Mouse (Mus musculus): ENCODE measurements around the gene Ssr4. TPM values are rescaled to one million over a fixed set of nuclear protein-coding genes. Genes with fewer than 3 reads are reported as not detected.
"Not testable (repeated sequence)": the region's sequence is repeated elsewhere in the genome, so short reads cannot be mapped to it uniquely, and the experiment has no call there.

Gene Ssr4
- polyA plus RNA-seq (2015; fragmentation: Nextera tagmentation; extraction: Ambion mirVana) = 158 and 163 TPM in 2 replicates

DNA sequence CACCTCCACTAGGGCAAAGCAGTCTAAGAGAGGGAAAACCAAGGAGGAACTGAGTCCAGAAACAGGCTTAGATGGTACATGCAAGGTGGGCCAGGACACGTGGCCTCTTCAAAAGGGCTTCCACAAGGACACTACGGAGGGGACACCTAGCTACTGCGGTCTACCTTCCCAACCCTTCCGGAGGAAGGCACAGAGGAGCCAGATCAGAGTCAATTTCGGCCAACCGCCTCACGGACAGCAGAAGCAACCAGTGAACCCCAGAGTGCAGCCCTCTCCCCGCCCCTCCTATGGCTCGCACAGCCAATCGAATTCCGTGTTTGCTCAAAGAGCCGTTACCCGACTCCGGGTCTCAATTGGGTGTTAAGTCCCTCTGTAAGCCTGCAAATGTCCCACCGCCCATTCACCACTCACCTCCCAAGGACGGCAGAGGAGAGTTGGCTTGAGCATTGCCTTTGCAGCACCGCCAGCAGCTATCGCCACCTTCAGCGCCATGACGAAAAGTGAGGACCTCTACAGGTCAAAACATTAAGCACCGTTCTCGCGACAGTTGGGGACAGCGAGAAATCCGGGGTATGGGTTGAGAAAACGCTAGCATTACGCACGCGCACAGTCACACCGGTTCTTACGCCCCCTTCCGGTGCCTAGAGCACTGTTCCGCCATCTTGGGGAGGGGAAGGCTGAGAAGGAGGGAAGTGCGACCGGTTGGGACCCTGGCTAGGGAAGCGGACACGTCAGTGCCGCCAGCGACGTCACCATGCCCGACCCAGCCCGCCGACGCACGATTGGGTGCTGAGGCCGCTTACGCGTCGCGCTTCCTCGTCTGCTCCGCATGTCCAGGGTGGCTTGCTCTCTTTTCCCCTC is at the start of gene Ssr4, which contains the start of gene Idh3g:
Ssr4 (plus strand) TSS at position 665 of the 861 bp plus-strand sequence.
Idh3g (minus strand) TSS at position 534 of the 861 bp plus-strand sequence.
- H3K4me3 ChIP-seq (replicated peaks) = peak within 1 kb of the TSS; percentile 58
- ATAC-seq (ENCODE audit: low FRiP score) = peak; percentile 97
- H3K9me3 ChIP-seq (replicated peaks) = no peaks in the 10 kb centered on the region
- 18% methylated on average over 42 of the region's 52 CpGs for WGBS
- peak within 1 kb of the TSS; percentile 67 for H3K4me2 ChIP-seq
- peak within 1 kb of the TSS; percentile 75 for H3K9ac ChIP-seq (replicated peaks)
- H3K36me3 ChIP-seq = peaks cover 15% of the 10 kb centered on the region
- H3K4me1 ChIP-seq = peaks cover 33% of the 10 kb centered on the region
- H3K27me3 ChIP-seq (replicated peaks) = no peaks in the 10 kb centered on the region
- H3K27ac ChIP-seq (replicated peaks) = peak within 1 kb of the TSS; percentile 92

DNA sequence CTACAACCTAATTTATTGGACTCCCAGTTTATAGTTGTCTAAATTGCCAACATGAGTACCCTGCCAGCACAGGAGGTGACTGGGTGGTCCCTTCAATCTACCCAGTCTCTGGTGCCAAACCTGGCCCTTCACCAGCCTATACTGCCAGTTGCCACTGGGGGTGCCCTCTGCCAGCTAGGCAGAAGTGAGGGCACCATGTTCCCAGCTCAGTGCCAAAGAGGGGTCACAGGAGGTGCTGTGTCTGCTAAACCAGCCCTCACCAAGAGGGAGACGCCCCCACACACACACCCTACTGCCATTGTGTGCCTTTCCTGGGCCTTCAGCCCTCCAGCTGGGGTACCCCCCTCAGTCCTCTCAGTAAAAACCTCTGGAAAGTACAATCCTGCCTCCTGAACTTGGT is 48.7 kb upstream of the Ssr4 start:
- H3K4me2 ChIP-seq = no peak overlapping the region
- no peak overlapping the region for H3K27ac ChIP-seq (replicated peaks)
- H3K4me3 ChIP-seq (replicated peaks) = no peak overlapping the region
- no peaks in the 10 kb centered on the region for H3K27me3 ChIP-seq (replicated peaks)
- H3K9me3 ChIP-seq (replicated peaks) = no peaks in the 10 kb centered on the region
- H3K4me1 ChIP-seq = no peaks in the 10 kb centered on the region
- no peak overlapping the region for H3K9ac ChIP-seq (replicated peaks)
- no peak for ATAC-seq (ENCODE audit: low FRiP score)
- H3K36me3 ChIP-seq = no peaks in the 10 kb centered on the region
- whole genome bisulfite sequencing = 47% methylated on average over 1 of the region's 1 CpGs

- Histone ChIP-seq H3K9ac (replicated peaks) (no peak overlapping the region), H3K4me3 (replicated peaks) (no peak overlapping the region), H3K27me3 (replicated peaks) (no peaks in the 10 kb centered on the region), H3K4me1 (no peaks in the 10 kb centered on the region), H3K27ac (replicated peaks) (no peak overlapping the region), H3K4me2 (no peak overlapping the region), H3K9me3 (replicated peaks) (no peaks in the 10 kb centered on the region), H3K36me3 (no peaks in the 10 kb centered on the region)
- ATAC-seq (ENCODE audit: low FRiP score) = no peak
- WGBS = 74% methylated on average over 5 of the region's 5 CpGs
These were observed 47.7 kb upstream of the Ssr4 start for GRCm38 (mm10) chrX:73739151-73739550.

DNA sequence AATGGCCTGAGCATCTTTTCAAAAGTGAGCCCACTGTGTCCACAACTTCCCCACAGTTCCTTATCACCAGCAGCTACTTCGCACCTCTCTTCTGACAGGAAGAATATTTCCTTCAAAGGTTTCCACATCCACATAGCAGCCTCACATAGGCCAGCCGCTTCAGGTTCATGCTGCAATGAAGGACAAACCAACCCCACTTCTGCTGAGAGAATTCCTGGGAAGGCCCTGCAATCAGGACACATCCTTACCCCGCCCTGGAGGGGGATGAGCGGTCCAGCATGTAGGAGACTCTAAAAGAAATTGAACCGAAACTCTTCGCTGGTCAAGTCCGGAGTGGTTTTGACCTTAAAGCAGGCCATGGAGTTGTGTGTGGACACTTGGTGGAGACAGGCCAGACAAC is 47.0 kb upstream of the Ssr4 start:
- not testable (repeated sequence) for H3K27me3 ChIP-seq (replicated peaks); H3K4me3 ChIP-seq (replicated peaks); H3K36me3 ChIP-seq; H3K4me1 ChIP-seq; H3K9ac ChIP-seq (replicated peaks); H3K4me2 ChIP-seq; ATAC-seq (ENCODE audit: low FRiP score); H3K9me3 ChIP-seq (replicated peaks); H3K27ac ChIP-seq (replicated peaks)
- 93% methylated on average over 7 of the region's 7 CpGs for WGBS

- H3K9me3 ChIP-seq (replicated peaks) = no peaks in the 10 kb centered on the region
- H3K27ac ChIP-seq (replicated peaks) = no peak overlapping the region
These were observed 41.9 kb upstream of the Ssr4 start for GRCm38 (mm10) chrX:73744774-73745481.

GRCm38 (mm10) chrX:73748977-73749376 is 37.9 kb upstream of the Ssr4 start:
- no peak overlapping the region for H3K9ac ChIP-seq (replicated peaks)
- WGBS = 94% methylated on average over 1 of the region's 1 CpGs
- no peak overlapping the region for H3K4me3 ChIP-seq (replicated peaks)
- H3K36me3 ChIP-seq = no peaks in the 10 kb centered on the region
- no peaks in the 10 kb centered on the region for H3K27me3 ChIP-seq (replicated peaks)
- H3K27ac ChIP-seq (replicated peaks) = no peak overlapping the region
- H3K4me2 ChIP-seq = no peak overlapping the region
- no peaks in the 10 kb centered on the region for H3K9me3 ChIP-seq (replicated peaks)
- no peaks in the 10 kb centered on the region for H3K4me1 ChIP-seq
- no peak for ATAC-seq (ENCODE audit: low FRiP score)

More at GRCm38 (mm10) chrX:73744774-73745481, 41.9 kb upstream of the Ssr4 start:
- Histone ChIP-seq H3K9ac (replicated peaks) (no peak overlapping the region), H3K27me3 (replicated peaks) (no peaks in the 10 kb centered on the region), H3K4me1 (no peaks in the 10 kb centered on the region), H3K4me3 (replicated peaks) (no peak overlapping the region), H3K36me3 (no peaks in the 10 kb centered on the region), H3K4me2 (no peak overlapping the region)
- WGBS = 77% methylated on average over 1 of the region's 1 CpGs
- no peak for ATAC-seq (ENCODE audit: low FRiP score)

- no peaks in the 10 kb centered on the region for H3K4me1 ChIP-seq
- H3K4me2 ChIP-seq = no peak within 1 kb of the TSS
- no peak for ATAC-seq (ENCODE audit: low FRiP score)
- 66% methylated on average over 5 of the region's 5 CpGs for WGBS
- H3K27ac ChIP-seq (replicated peaks) = no peak within 1 kb of the TSS
- H3K36me3 ChIP-seq = no peaks in the 10 kb centered on the region
- no peak within 1 kb of the TSS for H3K4me3 ChIP-seq (replicated peaks)
- H3K27me3 ChIP-seq (replicated peaks) = no peaks in the 10 kb centered on the region
- H3K9me3 ChIP-seq (replicated peaks) = no peaks in the 10 kb centered on the region
- H3K9ac ChIP-seq (replicated peaks) = no peak within 1 kb of the TSS
These were observed 30.3 kb upstream of the Ssr4 start, which contains the start of gene Plxnb3 for GRCm38 (mm10) chrX:73756334-73757140. TSS of gene Plxnb3 (plus strand) at chrX:73757090.

GRCm38 (mm10) chrX:73758611-73759290 is 28.1 kb upstream of the Ssr4 start:
- ATAC-seq (ENCODE audit: low FRiP score) = no peak

DNA sequence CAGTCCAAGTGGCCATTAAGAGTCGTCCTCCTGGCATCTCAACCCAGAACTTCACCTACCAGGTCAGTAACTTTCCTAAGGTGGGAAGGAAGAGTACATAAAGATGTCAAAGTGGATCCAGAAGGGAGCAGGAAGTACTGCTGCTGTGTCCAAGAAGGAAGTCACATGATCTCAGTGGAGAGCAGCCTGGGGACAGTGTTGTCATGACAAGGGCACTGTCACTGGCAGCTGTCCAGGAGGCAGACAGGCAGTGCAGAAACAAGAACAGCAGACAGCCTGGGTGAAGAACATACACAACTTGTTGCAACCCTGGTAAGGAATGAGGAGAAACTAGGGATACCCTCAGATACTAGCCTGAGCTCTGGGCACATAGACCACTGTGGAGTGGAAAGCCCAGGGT is 21.5 kb upstream of the Ssr4 start:
- H3K9ac ChIP-seq (replicated peaks) = no peak overlapping the region
- no peak overlapping the region for H3K4me3 ChIP-seq (replicated peaks)
- no peaks in the 10 kb centered on the region for H3K36me3 ChIP-seq
- H3K4me1 ChIP-seq = no peaks in the 10 kb centered on the region
- H3K4me2 ChIP-seq = no peak overlapping the region
- ATAC-seq (ENCODE audit: low FRiP score) = no peak
- H3K9me3 ChIP-seq (replicated peaks) = no peaks in the 10 kb centered on the region
- H3K27ac ChIP-seq (replicated peaks) = no peak overlapping the region
- H3K27me3 ChIP-seq (replicated peaks) = no peaks in the 10 kb centered on the region
- 59% methylated on average over 1 of the region's 1 CpGs for WGBS

More at GRCm38 (mm10) chrX:73758611-73759290, 28.1 kb upstream of the Ssr4 start:
- Histone ChIP-seq H3K4me1 (no peaks in the 10 kb centered on the region), H3K4me3 (replicated peaks) (no peak overlapping the region), H3K36me3 (no peaks in the 10 kb centered on the region), H3K9me3 (replicated peaks) (no peaks in the 10 kb centered on the region), H3K9ac (replicated peaks) (no peak overlapping the region), H3K4me2 (no peak overlapping the region), H3K27me3 (replicated peaks) (no peaks in the 10 kb centered on the region), H3K27ac (replicated peaks) (no peak overlapping the region)
- WGBS = 85% methylated on average over 13 of the region's 13 CpGs

DNA sequence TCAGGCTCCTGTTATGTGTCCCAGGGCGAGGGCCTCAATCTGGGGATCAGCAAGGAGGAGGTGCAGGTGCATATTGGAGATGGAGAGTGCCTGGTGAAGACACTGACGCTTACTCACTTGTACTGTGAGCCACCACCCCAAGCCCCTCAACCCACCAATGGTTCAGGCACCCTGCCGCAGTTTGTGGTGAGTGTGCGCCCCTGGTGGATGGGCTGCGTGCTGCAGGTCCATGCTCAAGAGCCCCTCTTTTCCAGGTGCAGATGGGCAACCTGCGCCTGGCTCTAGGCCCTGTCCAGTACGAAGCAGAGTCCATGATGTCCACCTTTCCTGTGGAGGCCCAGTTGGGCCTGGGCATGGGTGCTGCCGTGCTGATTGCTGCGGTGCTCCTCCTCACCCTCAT is 19.6 kb upstream of the Ssr4 start:
- Histone ChIP-seq H3K27me3 (replicated peaks) (no peaks in the 10 kb centered on the region), H3K4me1 (no peaks in the 10 kb centered on the region), H3K9me3 (replicated peaks) (no peaks in the 10 kb centered on the region), H3K36me3 (no peaks in the 10 kb centered on the region), H3K9ac (replicated peaks) (no peak overlapping the region), H3K27ac (replicated peaks) (no peak overlapping the region), H3K4me2 (no peak overlapping the region), H3K4me3 (replicated peaks) (no peak overlapping the region)
- WGBS = 68% methylated on average over 9 of the region's 9 CpGs
- no peak for ATAC-seq (ENCODE audit: low FRiP score)

Measured in neural tube, embryonic 15.5 days (tissue).